Mouse (Mus musculus): ENCODE measurements at regions not wholly inside any gene's neighbourhood (a gene's known extent, or its start where the extent isn't known, plus 50 kb on each side); places are given as distances from the start of the nearest gene placed in this dataset.

DNA sequence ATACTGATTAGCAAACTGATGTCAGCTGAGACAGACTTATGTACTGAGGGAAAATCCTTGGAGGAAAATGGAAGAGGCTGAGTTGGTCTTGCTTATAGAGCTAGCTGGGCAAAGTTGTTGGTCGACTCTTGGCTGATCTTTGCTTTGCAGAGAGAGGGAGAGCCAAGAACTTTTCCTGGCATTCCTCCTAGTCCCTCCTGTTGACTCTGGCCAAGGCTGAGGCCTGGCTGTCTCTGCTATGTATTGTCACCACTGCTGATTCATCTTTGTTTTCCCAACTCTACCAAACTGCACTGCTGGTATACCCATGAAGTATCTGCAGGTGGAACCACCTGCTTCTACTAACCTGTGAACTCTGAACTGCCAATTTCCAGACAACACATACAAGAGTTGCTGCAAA, 143.8 kb downstream of the Ugt8a start:
- no peak for TF ChIP-seq EP300 (IDR thresholded peaks at IDR 0.05; ENCODE audit: insufficient read depth, low read depth, low read length)
- no peak for TF ChIP-seq CTCF (IDR thresholded peaks at IDR 0.05)
- no peak for TF ChIP-seq POLR2A (IDR thresholded peaks at IDR 0.05; ENCODE audit: insufficient read depth, low read depth, low read length)
